Mouse (Mus musculus) bone marrow macrophage, adult 2 months (primary cell): ENCODE measurements around the gene Six6. TPM values are rescaled to one million over a fixed set of nuclear protein-coding genes. Genes with fewer than 3 reads are reported as not detected.

Experiments
- H3K27ac ChIP-seq: 2 replicates; pipeline ENCODE4 v1.5.1; 2012; ENCODE audit warnings: low read depth, low read length; ENCODE audit not compliant: insufficient read depth
- H3K4me1 ChIP-seq: 2 replicates; pipeline ENCODE4 v1.6.1; 2012; ENCODE audit warnings: low read length; ENCODE audit not compliant: control insufficient read depth, insufficient read depth
- H3K4me3 ChIP-seq: 2 replicates; pipeline ENCODE4 v1.5.1; 2012; ENCODE audit warnings: mild to moderate bottlenecking, low read length, moderate library complexity; ENCODE audit not compliant: insufficient read depth
- CTCF ChIP-seq: IDR thresholded peaks from 2 replicates; pipeline ENCODE4 v1.5.1; 2012; ENCODE audit warnings: low read depth, mild to moderate bottlenecking, low read length, moderate library complexity
- POLR2A ChIP-seq: IDR thresholded peaks from 2 replicates; pipeline ENCODE4 v1.6.1; 2012; ENCODE audit warnings: mild to moderate bottlenecking, low read depth, low read length, borderline replicate concordance
- polyA plus RNA-seq: library from polyadenylated mRNA; stranded (reverse); fragments of >200 nt; gene quantifications from 2 replicates; pipeline ENCODE4 v1.2.4, GENCODE M21; 2012; ENCODE audit not compliant: missing spikeins, insufficient read depth, insufficient read length

Six6 gene
- not detected in 2 replicates for polyA plus RNA-seq

GRCm38 (mm10) chr12:72939616-72940015 lies at the start of gene Six6:
Gene Six6, plus strand, starts transcription at chr12:72939892.
- no peak within 1 kb of the TSS for H3K27ac ChIP-seq
- no peak for TF ChIP-seq POLR2A
- no peak for TF ChIP-seq CTCF
- no peak within 1 kb of the TSS for H3K4me3 ChIP-seq
- H3K4me1 ChIP-seq: no peaks in the 10 kb centered on the region

GRCm38 (mm10) chr12:72917159-72917993 lies 22.3 kb upstream of the Six6 start:
- TF ChIP-seq POLR2A: no peak
- TF ChIP-seq CTCF: no peak
- H3K4me3 ChIP-seq: no peak overlapping the region

GRCm38 (mm10) chr12:72936751-72937150 lies 2.9 kb upstream of the Six6 start:
- Histone ChIP-seq H3K27ac (no peak overlapping the region), H3K4me3 (no peak overlapping the region), H3K4me1 (no peaks in the 10 kb centered on the region)
- TF ChIP-seq POLR2A (no peak), CTCF (no peak)

More at GRCm38 (mm10) chr12:72917159-72917993, 22.3 kb upstream of the Six6 start:
- Histone ChIP-seq H3K27ac (no peak overlapping the region), H3K4me1 (no peaks in the 10 kb centered on the region)

- TF ChIP-seq POLR2A: no peak
- no peak for TF ChIP-seq CTCF
- Histone ChIP-seq H3K4me3 (no peak overlapping the region), H3K4me1 (no peaks in the 10 kb centered on the region), H3K27ac (no peak overlapping the region)
Observed at GRCm38 (mm10) chr12:72937537-72938120, 2.1 kb upstream of the Six6 start.

- Histone ChIP-seq H3K4me3 (no peak overlapping the region), H3K27ac (no peak overlapping the region), H3K4me1 (no peaks in the 10 kb centered on the region)
- TF ChIP-seq CTCF (no peak), POLR2A (no peak)
Observed at GRCm38 (mm10) chr12:72938176-72938575, 1.5 kb upstream of the Six6 start.

- H3K4me1 ChIP-seq: no peaks in the 10 kb centered on the region
- H3K27ac ChIP-seq: no peak overlapping the region
- no peak overlapping the region for H3K4me3 ChIP-seq
- TF ChIP-seq CTCF (no peak), POLR2A (no peak)
Observed at GRCm38 (mm10) chr12:72938600-72939490, 847 bp upstream of the Six6 start.

- Histone ChIP-seq H3K4me1 (no peaks in the 10 kb centered on the region), H3K27ac (no peak within 1 kb of the TSS), H3K4me3 (no peak within 1 kb of the TSS)
- no peak for TF ChIP-seq POLR2A
- no peak for TF ChIP-seq CTCF
Observed at GRCm38 (mm10) chr12:72940071-72940821, 554 bp downstream of the Six6 start, which contains the start of gene 4930447C04Rik. Gene 4930447C04Rik, minus strand, starts transcription at chr12:72940774.

- no peak for TF ChIP-seq CTCF
- Histone ChIP-seq H3K4me3 (no peak overlapping the region), H3K4me1 (no peaks in the 10 kb centered on the region)
Observed at GRCm38 (mm10) chr12:72940822-72941397, 1.2 kb downstream of the Six6 start.

More at GRCm38 (mm10) chr12:72940822-72941397, 1.2 kb downstream of the Six6 start:
- no peak overlapping the region for H3K27ac ChIP-seq
